8 mouse cellular contexts compared by ENCODE assay signal in the genomic region with DNA sequence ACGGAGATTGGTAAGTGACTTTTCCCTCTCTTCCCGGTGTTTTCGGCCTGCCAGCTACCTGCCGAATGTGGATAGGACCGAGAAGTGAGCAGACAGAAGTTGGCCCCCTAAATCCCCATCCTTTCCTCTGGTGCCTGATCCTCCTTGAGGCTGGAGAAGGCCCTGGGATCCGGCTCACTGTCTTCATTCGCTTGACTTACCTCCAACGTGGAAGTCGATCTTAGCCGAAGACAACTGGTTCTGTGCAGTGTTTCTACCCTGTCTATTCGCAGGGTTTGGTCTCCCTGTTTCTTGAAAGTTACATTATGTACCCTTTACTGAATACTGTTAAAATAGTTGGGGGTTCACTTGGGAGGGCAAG. TPM values are rescaled to one million over a fixed set of nuclear protein-coding genes. Genes with fewer than 3 reads are reported as not detected.
DNase-seq lines count a peak whose midpoint lies in the region; ATAC-seq and TF ChIP-seq lines count a peak whose summit lies in the region.

No protein-coding gene starts in this region.

- no peak for TF ChIP-seq CTCF in bone marrow, adult 2 months (IDR thresholded peaks at IDR 0.05; ENCODE audit: control insufficient read depth, insufficient read depth, low read length)

- peaks cover 2% of the 10 kb centered on the region; the same call in 1 of the 2 replicates for H3K4me1 ChIP-seq in heart, embryonic 16.5 days (ENCODE audit: control insufficient read depth, insufficient read depth, low read length)
- no peaks in the 10 kb centered on the region for H3K4me1 ChIP-seq in bone marrow, adult 2 months (ENCODE audit: control insufficient read depth, insufficient read depth, low read length)
- H3K4me1 ChIP-seq in hindbrain, embryonic 13.5 days (replicated peaks): peaks cover 15% of the 10 kb centered on the region
- peaks cover 11% of the 10 kb centered on the region for H3K4me1 ChIP-seq in midbrain, embryonic 12.5 days

- peak overlapping the region; percentile 72 for H3K4me2 ChIP-seq in heart, embryonic 16.5 days (ENCODE audit: low read depth, low read length)
- H3K4me2 ChIP-seq in hindbrain, embryonic 13.5 days: peak overlapping the region; percentile 65
- peak overlapping the region; percentile 71 for H3K4me2 ChIP-seq in midbrain, embryonic 12.5 days (replicated peaks)

- H3K4me3 ChIP-seq in heart, embryonic 16.5 days (ENCODE audit: low read length): peak overlapping the region; percentile 71
- peak overlapping the region; percentile 91 for H3K4me3 ChIP-seq in bone marrow, adult 2 months (replicated peaks; ENCODE audit: control insufficient read depth, low read depth, low read length)
- peak overlapping the region; percentile 97 for H3K4me3 ChIP-seq in hindbrain, embryonic 13.5 days
- peak overlapping the region; percentile 90 for H3K4me3 ChIP-seq in midbrain, embryonic 12.5 days

- TF ChIP-seq POLR2A in bone marrow, adult 2 months (IDR thresholded peaks at IDR 0.05; ENCODE audit: borderline replicate concordance, control insufficient read depth, low read depth, low read length): no peak

- no peaks in the 10 kb centered on the region for H3K36me3 ChIP-seq in heart, embryonic 16.5 days (ENCODE audit: control insufficient read depth, insufficient read depth)
- H3K36me3 ChIP-seq in hindbrain, embryonic 13.5 days: no peaks in the 10 kb centered on the region
- H3K36me3 ChIP-seq in midbrain, embryonic 12.5 days: no peaks in the 10 kb centered on the region

- DNase-seq in heart, postnatal 25 days (ENCODE audit: low spot score): no peak
- DNase-seq in cerebellum, adult 8-10 months: no peak
- no peak for DNase-seq in c-Kit-positive CD71-positive TER-119-positive erythroid progenitor cells, embryonic 14.5 days (ENCODE audit: low spot score)
- no peak for DNase-seq in layer of hippocampus, adult 8-10 months (ENCODE audit: low spot score in 2 of 2)

- H3K9me3 ChIP-seq in heart, embryonic 16.5 days (replicated peaks; ENCODE audit: control insufficient read depth, low read length): no peaks in the 10 kb centered on the region
- H3K9me3 ChIP-seq in hindbrain, embryonic 13.5 days: no peaks in the 10 kb centered on the region
- H3K9me3 ChIP-seq in midbrain, embryonic 12.5 days: no peaks in the 10 kb centered on the region

- H3K27me3 ChIP-seq in heart, embryonic 16.5 days (ENCODE audit: control insufficient read depth, insufficient read depth, low read length): no peaks in the 10 kb centered on the region
- no peaks in the 10 kb centered on the region for H3K27me3 ChIP-seq in hindbrain, embryonic 13.5 days
- H3K27me3 ChIP-seq in midbrain, embryonic 12.5 days: no peaks in the 10 kb centered on the region

- WGBS in heart, embryonic 16.5 days: under 1% methylated on average over 11 of the region's 11 CpGs
- WGBS in bone marrow, adult 2 months: 2% methylated on average over 11 of the region's 11 CpGs
- WGBS in hindbrain, embryonic 13.5 days: 1% methylated on average over 11 of the region's 11 CpGs
- WGBS in midbrain, embryonic 12.5 days: under 1% methylated on average over 11 of the region's 11 CpGs

- ATAC-seq in heart, embryonic 16.5 days (replicated peaks; ENCODE audit: extremely low read depth, insufficient read depth, low FRiP score): peak; percentile 35; the same call in 1 of the 2 replicates
- peak; percentile 84 for ATAC-seq in hindbrain, embryonic 13.5 days (ENCODE audit: low FRiP score)
- peak; percentile 75 for ATAC-seq in midbrain, embryonic 12.5 days (ENCODE audit: low FRiP score, low read depth)

- peak overlapping the region; percentile 33 for H3K27ac ChIP-seq in heart, embryonic 16.5 days (ENCODE audit: low read length)
- H3K27ac ChIP-seq in bone marrow, adult 2 months (ENCODE audit: control insufficient read depth, insufficient read depth, low read depth, low read length, poor library complexity): no peak overlapping the region
- H3K27ac ChIP-seq in hindbrain, embryonic 13.5 days: peak overlapping the region; percentile 93
- H3K27ac ChIP-seq in midbrain, embryonic 12.5 days (replicated peaks): peak overlapping the region; percentile 93

- intact Hi-C loops in heart, postnatal 25 days (cut with DNase I): loop anchor here (10.0 kb wide), 1 partner anchor 1069 kb away; no protein-coding TSS in a partner anchor

- H3K9ac ChIP-seq in heart, embryonic 16.5 days (ENCODE audit: low read length): peak overlapping the region; percentile 81
- H3K9ac ChIP-seq in hindbrain, embryonic 13.5 days: peak overlapping the region; percentile 78
- H3K9ac ChIP-seq in midbrain, embryonic 12.5 days (replicated peaks): peak overlapping the region; percentile 84

RNA-seq across cellular contexts. Expression of a gene that starts 0.3 kb away (rescaled TPM):
- 5.0 and 5.2 TPM in 2 replicates for polyA plus RNA-seq in heart, embryonic 16.5 days (2015; fragmentation: Nextera tagmentation; extraction: Ambion mirVana)
- 1 to 10 TPM; 4.6 to 5.5 TPM for total RNA-seq in heart, postnatal 25 days (2021)
- polyA plus RNA-seq in bone marrow, adult 2 months (2011; ENCODE audit: insufficient read depth, insufficient read length, low replicate concordance, missing spikeins): 2.0 TPM in 1 of 2 replicates, not detected in the other
- polyA plus RNA-seq in hindbrain, embryonic 13.5 days (2015; fragmentation: Nextera tagmentation; extraction: Ambion mirVana): 11.0 and 12.9 TPM in 2 replicates
- polyA plus RNA-seq in midbrain, embryonic 12.5 days (2016; fragmentation: Nextera tagmentation; extraction: Ambion mirVana): 12.4 and 15.2 TPM in 2 replicates
- 10 to 100 TPM; 20.5 to 24.2 (median 22.0) TPM for total RNA-seq in layer of hippocampus, adult 8-10 months (2022)

RNA-seq across cellular contexts. Expression of a gene that starts 0.3 kb away (rescaled TPM):
- 21.1 and 21.3 TPM in 2 replicates for polyA plus RNA-seq in heart, embryonic 16.5 days (2015; fragmentation: Nextera tagmentation; extraction: Ambion mirVana)
- total RNA-seq in heart, postnatal 25 days (2021): 10 to 100 TPM; 20.2 to 25.9 TPM
- 7.0 and 8.3 TPM in 2 replicates for polyA plus RNA-seq in bone marrow, adult 2 months (2011; ENCODE audit: insufficient read depth, insufficient read length, low replicate concordance, missing spikeins)
- polyA plus RNA-seq in hindbrain, embryonic 13.5 days (2015; fragmentation: Nextera tagmentation; extraction: Ambion mirVana): 32.2 and 38.2 TPM in 2 replicates
- polyA plus RNA-seq in midbrain, embryonic 12.5 days (2016; fragmentation: Nextera tagmentation; extraction: Ambion mirVana): 44.5 and 46.6 TPM in 2 replicates
- total RNA-seq in layer of hippocampus, adult 8-10 months (2022): 10 to 100 TPM; 18.4 to 21.9 (median 20.5) TPM
